Mouse (Mus musculus): ENCODE measurements around the gene Rsg1.

The Rsg1 gene

DNA sequence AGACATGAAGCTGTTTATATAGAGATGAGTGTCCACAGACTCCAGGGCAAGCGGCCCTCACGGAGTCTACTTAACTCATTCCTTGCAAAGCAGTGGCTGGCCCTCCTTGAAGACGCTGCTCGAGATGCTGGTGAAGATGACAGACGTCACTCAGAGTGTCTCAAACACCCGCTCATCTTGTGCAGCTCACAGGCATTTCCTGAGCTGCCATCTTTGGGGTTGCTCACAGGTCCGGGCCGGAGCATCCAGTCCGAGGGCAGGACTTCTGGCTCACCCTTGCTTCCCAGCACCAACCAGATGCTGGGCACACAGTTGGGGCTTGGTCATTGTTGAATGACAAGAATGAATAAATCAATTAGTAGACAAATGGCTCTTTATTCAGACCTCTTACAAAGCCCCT lies 864 bp upstream of the Rsg1 start:
- DNase-seq: no peak

DNA sequence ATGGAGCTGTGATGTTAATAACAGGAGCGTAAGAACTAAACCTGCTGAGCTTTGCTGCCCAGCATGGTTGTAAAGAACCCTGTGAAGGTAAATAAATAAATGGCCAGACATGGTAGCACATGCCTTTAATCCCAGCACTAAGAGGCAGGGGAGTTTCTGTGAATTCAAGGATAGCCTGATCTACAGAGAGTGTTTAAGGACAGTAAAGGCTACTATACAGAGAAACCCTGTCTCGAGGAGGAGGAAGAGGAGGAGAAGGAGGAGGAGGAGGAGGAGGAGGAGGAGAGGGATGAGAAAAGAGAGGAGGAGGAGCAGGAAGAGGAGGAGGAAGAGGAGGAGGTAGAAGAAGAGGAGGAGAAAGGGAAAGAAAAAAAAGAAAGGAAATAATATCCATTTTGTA lies 414 bp upstream of the Rsg1 start:
- no peak for DNase-seq

DNA sequence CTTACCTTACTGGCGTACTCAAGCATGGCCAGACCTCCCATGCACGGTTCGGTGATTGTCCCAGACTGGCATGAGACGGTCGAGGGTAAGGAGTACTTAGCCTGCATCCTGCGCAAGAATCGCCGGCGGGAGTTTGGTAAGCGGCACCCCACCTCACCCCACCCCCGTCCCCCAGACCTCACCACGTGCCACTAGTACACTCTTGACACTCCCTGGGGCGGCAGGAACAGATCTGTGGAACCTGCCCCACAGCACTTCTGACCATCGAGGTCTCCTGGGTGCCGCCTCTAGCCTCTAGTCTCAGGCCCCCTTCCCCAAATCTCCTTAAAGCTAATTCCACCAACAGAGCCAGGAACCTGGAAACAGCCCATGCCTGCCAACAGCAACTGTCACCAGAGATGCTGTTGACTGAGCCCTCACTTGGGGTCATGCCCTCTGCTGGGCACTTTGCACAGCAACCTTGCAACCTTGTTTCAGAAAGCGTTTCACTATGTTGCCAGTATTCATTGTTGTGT lies 638 bp downstream of the Rsg1 start:
- peak; percentile 59 for DNase-seq

DNA sequence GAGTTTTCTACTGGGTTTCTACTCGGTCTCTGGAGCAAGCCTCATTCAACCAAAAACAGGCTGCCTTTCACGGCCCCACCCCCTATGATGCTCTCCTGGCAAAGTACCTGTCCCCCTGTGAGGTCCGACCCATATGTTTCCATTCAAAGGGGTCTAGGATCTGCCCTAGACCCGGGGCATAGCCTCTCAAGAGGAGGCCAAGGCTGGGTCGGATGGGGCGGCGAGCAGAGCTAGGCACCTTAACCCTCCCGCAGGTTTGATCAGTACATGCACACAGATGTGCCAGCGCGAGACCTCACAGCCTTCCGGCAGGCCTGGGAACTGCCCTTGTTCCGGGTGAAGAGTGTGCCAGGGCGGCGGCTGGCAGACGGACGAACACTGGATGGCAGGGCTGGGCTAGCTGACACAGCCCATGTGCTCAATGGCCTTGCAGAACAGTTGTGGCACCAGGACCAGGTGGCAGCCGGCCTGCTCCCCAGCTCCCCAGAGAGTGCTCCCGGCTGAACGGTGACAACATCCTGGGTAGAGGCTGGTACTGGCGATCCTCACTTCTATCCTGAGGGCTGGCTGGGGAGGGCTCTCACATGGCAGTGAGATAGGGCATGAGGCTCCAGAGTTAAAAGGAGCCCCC lies 5.9 kb downstream of the Rsg1 start:
- DNase-seq: no peak

DNA sequence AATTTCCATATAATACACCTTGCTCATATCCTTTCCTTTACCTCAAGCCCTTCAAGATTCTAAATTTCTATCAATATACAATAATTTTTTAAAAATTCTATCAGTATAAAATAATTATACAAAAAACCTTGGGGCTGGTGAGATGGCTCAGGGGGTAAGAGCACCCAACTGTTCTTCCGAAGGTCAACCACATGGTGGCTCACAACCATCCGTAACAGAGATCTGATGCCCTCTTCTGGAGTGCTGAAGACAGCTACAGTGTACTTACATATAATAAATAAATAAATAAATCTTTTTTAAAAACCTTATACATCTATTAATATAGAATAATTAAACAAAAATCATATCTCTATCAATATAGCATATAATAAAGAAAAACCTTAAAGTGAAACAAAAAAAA lies 8.1 kb downstream of the Rsg1 start:
- DNase-seq: no peak

DNA sequence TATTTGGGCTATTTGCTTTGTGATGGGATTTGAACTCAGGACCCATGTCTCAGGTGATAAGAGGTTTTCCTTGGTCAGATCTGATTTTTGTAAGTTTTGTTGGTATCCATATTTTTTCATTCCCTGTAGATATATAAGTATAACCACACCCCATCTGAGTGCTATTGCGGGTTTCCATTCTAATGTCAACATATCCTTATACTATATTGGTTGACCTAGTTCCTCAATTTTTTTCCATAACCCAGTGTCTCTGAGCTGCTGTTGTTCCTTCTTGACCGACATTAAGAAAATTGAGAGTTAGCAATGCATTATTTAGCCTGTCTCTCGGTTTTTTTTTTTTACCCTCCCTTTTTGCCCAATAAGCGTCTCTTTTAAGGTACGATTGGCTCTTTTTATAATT lies 9.0 kb downstream of the Rsg1 start:
- DNase-seq: no peak

DNA sequence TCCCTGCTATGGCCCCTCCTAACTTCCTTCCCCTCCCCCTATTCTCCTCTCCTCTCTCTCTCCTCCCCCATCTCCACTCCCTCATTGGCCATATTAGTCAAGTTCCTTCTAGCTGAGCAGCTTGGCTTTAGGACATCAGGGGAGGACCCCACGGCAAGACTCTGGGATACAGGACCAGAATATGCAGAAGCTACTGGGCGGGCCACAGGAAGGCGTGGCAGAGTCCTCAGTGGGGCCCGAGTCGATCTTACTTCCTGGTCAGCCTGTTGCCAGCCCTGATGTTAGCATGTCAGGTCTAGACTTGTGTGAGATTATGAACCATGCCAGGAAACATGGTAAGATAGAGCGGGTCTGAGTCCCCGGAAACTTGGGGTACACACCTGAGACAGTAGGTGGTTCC lies 14.9 kb downstream of the Rsg1 start:
- DNase-seq: no peak

DNA sequence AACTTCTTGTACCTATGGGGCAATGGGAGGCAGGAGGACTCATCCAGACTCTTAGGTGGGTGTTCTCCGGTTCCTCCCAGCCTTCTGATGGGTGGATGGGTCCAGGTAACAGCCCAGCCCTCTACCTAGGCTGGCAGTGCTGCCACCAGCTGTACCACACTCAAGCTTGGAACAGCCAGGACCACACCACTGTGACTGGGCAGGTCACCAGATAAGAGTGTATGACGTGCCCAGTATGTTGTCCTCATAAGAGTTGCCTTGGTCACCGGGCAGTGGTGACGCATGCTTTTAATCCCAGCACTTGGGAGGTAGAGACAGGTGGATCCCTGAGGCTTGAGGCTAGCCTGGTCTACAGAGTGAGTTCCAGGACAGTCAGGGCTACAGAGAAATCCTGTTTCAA lies 19.4 kb downstream of the Rsg1 start:
- no peak for DNase-seq

DNA sequence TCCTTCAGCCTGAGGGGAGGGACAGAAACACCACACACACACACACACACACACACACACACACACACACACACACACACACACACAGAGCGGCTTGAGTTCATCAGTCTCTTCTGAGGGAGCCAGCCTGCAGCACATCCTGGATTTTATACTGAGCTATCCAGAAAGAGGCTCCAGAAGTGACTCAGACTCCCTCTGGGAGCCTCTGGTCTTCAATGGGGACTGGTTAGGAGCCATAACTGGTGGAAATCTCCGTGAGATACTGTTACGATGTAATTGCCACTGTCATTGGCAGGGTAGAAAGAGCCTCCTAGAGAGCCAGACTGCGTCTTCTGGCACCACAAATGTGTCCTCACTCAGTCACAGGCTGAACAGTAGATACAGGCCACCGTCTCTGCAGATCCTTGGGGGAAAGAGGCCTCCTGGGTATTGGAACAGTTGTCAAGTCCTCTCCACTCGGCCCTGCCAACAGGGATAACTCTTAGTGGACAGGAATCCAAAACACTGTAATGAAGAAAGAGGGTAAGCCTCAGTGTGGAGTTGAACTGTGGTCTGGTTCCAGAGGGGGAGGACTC lies 21.9 kb downstream of the Rsg1 start:
- no peak for DNase-seq

DNA sequence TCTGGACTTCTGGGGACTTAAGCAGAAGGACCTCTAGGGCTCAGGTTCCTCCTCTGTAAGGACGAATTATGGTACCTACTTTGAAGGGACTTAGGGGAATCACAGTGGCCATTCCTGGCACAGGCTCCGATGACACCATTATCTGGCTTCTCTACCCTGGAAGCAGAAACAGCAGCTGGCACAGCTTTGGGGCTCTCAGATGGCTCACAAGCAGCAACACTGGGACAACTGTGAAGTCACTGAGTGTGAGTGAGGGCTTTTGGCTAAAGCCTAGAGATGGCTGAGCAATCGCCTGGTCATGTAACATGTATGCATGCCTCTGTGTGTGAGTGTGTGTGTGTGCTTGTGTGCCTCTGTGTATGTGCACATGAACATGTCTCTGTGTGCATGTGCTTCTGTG lies 23.1 kb downstream of the Rsg1 start:
- DNase-seq: no peak

DNA sequence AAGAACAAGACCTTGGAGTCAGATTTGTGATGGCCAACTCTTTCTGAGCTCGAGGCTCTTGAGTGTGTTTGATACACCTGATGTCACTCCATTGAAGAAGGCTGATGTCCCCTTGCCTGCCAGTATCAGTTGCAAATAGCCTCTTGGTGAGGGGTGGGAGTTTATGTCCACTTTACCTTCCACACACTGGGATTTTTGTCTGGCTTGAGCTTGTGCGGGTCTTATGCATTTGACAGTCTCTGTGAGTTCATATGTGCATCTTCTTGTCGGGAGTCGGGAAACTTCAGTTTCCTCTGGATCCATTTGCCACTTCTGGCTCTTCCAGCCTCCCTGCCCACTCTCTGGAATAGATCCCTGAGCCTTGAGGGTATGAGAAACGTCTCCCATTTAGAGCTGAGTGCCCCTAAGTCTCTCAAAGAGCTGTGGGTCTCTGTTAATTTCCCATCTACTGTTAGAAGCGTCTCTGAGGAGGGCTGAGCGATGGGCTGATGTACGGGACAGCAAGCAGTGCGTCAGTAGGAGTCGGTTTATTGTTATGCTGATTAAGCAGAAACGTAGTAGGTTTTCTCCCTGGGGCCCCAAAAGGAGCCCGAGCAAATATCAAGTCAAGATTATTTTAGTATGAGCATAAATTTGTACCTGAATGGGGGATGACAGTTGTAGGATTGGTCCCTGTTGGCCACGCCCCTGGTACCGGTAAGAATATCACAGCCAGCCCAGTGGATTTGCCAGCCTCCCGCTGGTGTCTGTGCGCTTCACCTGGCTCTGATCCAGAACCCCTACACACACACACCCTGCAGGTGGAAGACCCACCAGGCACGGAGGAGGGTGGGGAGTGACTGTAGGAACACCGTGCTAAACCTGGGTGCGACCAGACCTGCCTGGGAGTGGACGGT lies 25.0 kb downstream of the Rsg1 start:
- no peak for DNase-seq

DNA sequence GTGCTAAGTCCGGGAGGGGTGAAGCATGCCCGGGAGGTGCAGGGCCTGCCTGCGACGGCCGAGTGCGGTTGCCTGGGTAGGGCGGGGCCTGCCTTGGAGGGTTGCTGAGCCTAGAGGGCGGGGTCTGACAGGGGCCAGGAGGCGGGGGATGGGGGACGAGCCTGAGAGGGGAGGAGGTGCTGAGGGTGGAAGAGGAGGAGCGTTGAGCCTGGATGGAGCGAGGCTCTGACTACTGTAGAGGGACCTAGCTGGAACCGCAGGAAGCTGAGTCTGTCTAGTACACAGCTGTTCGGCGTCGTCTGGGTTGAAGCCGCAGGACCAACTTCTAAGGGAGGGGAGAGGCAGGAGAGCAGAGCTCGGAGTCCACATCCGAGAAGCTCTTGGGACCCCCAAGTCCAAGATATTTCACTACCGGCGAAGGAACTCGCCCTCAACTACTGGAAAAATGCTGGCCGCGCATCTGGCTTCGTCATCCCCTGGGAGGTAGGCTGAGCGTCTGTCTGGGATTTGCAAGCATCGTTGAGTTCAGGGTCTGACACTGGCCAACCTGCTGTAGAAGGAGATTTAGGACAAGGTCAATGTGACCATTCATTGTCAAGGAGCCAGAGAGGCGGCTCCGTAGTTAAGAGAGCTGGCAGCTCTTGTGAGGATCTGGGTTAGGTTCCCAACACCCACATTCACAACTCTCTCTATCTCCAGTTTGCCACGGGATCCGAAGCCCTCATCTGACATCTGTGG lies 25.8 kb downstream of the Rsg1 start, which contains the start of gene Arhgef19:
Gene Arhgef19 (plus strand): TSS at position 112 of the 738 bp plus-strand sequence.
- DNase-seq: peak; percentile 95

DNA sequence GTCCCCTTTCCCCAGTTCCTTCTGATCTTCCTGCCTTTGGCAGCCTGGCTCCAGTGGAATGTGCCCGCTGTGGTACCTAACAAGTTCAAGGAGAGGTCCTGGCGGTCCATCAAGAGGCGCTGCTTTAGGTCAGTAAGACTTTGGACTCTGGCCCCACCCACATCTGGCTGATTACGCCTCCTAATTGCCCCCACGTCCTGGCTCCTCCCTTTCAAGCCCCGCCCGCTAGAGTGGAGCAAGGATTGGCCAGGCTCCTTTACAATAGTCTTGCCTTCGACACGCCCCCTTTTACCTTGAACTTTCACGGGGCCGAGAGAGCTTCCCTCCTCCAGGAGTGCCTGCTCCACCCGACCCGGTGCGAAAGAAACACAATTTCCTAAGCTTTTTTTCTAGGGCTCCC lies 26.9 kb downstream of the Rsg1 start:
- DNase-seq: peak; percentile 92

DNA sequence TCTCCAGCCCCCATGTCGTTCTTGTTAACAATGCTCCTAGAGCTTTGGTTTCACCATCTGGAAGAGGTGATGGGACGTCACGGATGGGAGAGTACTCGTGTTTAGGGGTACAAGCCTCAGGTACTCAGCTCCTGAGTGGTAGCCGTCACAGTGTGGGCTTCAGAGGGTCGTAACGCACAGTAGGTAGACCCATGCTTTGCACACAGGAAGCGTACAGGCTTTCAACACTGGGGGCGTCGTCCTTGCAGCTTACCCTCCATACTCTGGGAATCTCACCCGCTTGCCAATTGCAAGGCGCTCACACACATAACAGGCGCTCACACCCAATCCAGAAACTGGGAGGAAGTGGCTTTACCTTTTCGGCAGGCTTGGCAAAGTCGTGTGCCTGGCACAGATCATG lies 28.1 kb downstream of the Rsg1 start:
- DNase-seq: no peak

DNA sequence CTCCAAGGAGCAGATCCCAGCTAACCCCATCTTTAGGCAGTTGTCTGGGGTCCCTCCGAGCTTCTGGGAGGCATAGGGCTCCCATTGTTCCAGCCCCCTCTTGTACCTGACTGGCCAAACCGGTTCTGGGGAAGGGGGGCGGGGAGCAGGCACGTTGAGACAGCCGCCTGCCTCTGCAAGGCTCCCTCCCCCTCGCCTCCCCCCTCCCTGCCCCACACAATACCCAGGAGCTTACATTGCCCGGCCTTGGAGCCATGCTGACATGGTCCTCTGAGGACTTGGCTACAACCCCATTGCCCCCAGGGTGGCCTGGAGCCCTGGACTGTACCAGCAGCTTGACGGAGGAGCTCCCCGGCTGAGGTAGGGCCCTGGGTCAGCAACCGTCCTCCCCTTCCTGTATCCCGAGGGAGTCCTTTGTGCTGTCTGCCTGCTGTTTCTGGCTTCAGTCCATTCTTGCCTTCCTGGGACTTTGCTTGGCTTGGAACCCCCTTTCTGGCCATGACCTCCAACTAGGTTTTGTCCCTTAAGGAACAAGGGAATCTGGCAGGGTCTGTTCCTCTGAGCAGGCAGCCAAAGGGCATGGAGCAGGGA lies 29.0 kb downstream of the Rsg1 start:
- peak; percentile 78 for DNase-seq

DNA sequence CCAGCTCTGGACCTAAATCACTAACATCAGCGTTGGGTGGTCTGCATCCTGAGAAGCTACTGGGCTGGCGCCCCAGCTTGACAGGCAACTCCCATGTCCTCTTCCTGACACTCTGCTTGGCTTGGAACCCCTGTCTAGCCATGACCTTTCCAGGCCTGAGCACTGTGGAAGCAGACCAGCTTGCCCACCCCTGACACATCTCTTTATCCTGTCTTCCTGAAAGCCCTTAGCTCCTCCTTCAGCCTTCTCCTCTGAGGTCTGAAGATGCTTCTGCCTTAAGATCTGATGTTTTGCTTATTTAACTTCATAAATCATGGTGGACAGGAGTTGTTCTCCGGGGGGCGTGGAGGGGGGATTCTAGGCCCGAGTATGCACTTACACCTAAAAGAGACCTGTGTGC lies 29.9 kb downstream of the Rsg1 start:
- no peak for DNase-seq

DNA sequence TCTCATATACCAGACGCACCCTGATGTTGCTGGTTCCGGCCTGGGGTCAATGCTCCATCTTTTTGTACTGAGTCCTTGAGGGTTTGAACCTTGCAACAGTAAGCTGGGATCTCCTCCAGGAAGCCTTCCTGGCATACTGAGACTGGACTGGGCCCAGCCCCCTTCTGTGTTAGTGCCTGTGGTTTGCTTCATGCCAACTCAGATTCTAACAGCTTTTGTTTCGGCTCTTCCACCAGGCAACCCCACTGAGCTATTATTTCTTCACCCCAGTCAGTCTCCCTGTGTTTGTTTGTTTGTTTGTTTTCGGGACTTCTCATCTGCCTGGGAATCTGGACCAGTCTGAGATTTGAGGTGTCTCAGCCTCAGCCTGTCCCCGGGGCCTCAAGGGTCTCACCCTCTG lies 30.6 kb downstream of the Rsg1 start:
- DNase-seq: no peak

DNA sequence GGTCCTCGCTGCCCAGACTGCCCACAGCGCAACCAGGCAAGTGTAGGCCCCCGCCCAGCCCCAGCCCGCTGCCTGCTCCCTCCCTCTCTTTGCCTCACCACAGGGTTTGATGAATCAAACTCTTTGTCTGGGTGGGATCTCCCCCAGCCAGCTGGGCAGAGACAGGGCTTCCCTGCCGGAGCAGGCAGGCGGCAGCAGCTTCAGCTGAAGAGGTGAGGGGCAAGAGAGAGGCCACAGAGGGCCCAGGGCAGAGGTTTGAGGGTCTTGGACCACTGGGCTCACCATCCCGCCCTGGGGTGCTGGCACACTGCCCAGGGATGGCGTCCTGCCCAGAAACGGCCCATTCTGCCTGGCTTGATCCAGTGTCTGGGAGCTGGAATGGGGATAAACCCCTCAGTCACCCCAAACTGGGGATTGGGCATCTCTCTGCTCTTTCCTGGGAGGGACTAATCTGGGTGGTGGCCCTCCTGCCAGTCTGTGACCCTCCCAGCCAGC lies 31.2 kb downstream of the Rsg1 start:
- DNase-seq: peak; percentile 68

DNA sequence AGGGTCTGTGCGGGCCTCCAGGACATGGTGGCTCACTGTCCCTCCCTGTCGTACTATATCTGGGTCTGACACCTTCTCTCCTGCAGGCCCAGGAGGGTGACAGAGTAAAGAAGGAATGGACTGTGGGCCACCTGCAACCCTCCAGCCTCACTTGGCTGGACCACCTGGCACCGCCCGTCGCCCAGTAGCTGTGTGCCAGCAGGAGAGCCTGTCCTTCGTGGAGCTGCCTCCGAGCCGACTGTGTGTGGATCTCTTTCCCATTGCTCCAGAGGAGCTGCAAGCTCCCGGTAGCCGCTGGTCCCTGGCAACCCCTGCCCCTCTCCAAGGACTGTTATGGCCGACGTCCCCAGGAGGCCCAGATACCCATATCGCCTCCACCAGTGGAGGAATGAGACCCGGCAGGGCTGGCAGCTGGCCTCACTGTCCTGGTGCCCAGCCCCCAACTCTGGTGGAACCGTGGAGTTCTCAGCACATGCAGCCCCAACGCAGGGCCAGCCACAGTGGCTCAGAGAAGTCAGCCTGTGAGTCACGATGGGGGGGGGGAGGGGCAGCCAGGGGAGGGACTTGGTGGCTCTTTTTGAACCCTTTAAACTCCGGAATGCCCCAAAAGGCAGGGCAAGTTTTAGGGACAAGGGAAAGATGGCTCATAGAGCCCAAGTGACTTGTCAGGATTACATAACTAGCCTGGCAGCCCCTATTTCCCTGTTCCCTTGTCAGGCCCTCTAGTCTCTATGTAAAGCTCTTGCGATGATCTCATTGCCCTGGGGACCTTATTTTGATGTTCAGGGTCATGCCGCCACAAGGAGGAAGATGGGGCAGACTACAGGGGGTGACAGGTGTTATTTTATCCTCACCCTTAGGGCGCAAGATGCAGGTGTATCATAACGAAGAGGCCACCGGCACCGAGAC lies 32.6 kb downstream of the Rsg1 start:
- DNase-seq: no peak

DNA sequence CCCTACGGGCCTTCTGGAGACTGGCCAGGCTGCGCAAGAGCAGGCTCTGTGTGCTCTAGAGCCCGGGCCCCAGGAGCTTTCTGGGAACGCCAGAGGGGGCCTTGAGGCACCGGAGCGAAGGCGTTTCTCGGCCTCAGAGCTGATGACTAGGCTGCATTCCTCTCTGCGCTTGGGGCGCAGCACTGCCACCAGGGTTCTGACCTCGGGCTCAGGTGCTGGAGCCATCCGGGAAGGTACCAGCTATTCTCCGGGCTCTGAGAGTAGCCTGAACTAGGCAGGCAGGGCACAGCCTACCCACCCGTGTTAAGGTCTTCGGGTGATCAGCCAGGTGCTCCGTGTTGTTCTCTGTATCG lies 33.2 kb downstream of the Rsg1 start:
- DNase-seq: no peak

DNA sequence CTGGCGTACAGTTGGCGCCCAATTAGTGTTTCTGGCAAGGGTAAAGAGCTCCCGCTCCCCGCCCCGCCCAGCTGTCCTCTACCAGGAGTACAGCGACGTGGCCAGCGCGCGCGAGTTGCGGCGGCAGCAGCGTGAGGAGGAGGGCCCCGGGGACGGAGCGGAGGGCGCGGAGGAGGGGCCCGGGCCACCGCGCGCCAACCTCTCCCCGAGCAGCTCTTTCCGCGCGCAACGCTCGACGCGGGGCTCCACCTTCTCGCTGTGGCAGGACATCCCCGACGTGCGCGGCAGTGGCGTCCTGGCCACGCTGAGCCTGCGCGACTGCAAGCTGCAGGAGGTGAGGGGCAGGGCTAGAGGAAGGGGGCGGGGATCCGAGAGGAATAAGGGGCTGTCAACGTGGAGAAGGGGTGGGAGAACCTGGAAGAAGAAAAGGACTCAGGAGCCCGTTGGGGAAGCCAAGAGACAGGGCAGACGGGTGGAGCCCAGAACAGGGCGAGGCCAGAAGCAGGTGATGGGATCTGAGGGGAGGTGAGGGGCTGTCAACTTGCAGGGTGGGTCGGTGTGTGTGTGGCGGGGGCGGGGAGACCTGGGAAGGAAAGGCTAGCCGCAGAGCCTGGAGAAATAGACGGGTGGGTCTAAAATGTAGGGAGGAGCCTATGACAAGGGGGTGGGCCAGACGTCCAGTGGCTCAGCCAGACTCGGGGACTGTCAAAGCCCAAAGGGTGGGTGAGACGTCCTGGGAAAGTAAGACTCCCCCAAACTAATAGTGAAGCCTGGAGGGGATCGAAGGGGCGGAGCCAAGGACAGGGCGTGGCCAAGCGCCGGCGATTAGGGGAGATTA lies 34.2 kb downstream of the Rsg1 start:
- no peak for DNase-seq
